Mouse (Mus musculus): ENCODE data around the gene Slc17a2. TPM values are rescaled to one million over a fixed set of nuclear protein-coding genes. Genes with fewer than 3 reads are reported as not detected.

Slc17a2 gene
- polyA plus RNA-seq, 1 experiment = not detected

DNA sequence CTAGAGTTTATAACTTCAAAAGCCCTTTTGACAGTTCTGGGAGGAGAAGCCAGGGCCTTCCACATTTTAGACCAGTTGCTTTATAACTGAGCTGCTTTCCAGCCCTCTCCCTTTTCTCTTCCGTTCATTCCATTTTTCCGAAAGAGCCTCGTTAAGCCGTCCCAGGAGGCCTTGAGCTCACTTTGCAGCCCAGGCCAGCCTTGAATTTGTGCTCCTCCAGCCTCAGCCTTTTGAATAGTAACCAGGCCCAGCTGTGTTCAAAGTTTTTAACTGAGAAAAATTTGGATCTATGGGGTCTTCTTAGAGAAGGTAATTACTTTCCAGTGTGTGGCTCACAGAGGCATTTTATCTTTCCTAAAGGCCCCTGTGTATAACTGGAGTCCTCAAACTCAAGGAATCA, 39.1 kb downstream of the Slc17a2 start:
- TF ChIP-seq GATA1 (IDR thresholded peaks at IDR 0.05; ENCODE audit: low read length) = no peak

DNA sequence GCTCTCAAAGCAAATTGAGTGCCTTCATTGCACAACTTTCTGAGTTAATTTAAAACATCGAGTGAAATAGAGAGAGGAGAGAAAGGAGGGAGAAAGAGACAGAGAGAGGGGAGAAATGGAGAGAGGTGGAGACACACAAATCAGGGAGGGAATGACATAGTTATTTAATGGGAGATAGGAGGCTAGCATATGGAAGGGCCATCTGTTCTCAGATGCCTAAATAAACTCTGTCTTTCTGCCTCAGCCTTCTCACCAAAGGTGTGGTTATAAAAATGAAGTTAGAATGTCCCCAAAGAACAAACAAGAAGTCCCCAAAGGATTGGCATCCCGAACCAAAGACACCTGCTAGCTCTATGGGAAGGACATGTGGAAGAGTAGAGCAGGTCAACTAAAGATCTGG, 42.5 kb downstream of the Slc17a2 start:
- no peak for TF ChIP-seq GATA1 (IDR thresholded peaks at IDR 0.05; ENCODE audit: low read length)

DNA sequence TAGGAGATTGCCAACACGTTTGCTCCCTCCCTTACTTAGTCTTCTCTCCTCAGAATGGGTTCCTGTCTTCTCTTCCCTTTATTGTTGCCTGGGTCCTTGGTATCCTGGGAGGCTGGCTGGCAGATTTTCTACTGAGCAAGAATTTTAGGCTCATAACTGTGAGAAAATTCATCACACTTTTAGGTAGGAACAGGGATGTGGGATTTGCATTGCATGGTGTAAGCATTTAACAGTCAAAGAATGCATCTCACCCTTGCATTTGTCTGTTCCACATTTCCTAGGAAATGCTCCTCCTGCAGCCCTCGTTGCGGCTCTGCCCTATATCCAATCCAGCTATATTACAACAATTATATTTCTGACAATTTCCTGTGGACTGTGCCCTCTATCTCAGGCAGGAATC, 49.6 kb downstream of the Slc17a2 start:
- no peak for TF ChIP-seq GATA1 (IDR thresholded peaks at IDR 0.05; ENCODE audit: low read length)

GRCm38 (mm10) chr13:23861815-23862214, 55.0 kb downstream of the Slc17a2 start:
- no peak for TF ChIP-seq GATA1 (IDR thresholded peaks at IDR 0.05; ENCODE audit: low read length)

GRCm38 (mm10) chr13:23864711-23865110, 57.9 kb downstream of the Slc17a2 start:
- no peak for TF ChIP-seq GATA1 (IDR thresholded peaks at IDR 0.05; ENCODE audit: low read length)

DNA sequence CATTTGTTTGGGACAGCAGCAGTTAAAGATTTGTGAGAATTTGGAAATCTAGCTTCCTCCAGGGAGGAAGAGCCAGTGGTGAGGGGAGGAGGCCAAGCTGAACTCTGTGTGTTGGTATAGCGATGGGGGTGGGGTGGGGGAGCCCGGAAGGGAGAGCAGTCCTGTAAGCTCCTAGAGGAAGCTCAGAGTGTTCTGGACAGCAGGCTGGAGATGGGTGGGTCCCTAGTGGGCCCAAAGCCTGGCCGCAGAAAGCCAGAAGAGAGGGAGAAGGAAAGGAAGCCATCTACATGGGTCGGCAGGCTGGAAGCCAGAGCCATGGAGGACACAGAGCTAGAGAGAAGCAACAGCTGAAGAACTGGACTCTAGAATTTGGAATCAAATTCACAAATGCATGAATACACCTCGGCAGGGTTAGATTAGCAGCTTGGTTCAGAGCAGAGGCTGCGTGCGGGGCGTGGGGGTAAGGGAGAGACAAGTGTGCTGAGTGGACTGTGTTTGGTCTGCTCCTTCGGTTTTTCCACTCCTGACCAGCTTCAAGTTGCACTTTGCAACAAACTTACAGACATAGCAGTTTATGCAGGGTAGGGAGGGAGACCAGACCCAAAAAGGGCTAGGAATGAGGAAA, 59.4 kb downstream of the Slc17a2 start:
- TF ChIP-seq GATA1 (IDR thresholded peaks at IDR 0.05; ENCODE audit: low read length) = no peak

GRCm38 (mm10) chr13:23867000-23867399, 60.2 kb downstream of the Slc17a2 start:
- TF ChIP-seq GATA1 (IDR thresholded peaks at IDR 0.05; ENCODE audit: low read length) = no peak

DNA sequence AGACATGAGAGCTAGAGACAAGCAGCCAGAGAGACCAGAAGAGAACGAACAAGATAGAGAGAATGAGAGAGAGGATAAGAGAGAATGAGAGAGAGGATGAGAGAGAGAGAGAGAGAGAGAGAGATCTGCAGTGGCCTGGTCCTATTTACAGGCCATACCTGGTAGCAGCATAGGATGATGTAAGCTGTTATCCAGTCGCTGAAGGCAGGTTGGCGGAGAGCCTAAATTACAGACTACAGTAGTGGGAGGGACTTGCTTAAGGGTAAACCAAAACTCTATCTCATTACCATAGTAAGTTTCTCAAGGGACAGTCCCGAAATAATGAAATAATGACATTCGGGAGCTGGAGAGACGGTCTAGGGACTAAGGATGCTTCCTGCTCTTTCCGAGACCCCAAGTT, 60.6 kb downstream of the Slc17a2 start, which contains the start of gene Slc17a1:
Gene Slc17a1, plus strand, starts transcription at position 346 of the 400 bp plus-strand sequence.
- TF ChIP-seq GATA1 (IDR thresholded peaks at IDR 0.05; ENCODE audit: low read length) = no peak

- no peak for TF ChIP-seq GATA1 (IDR thresholded peaks at IDR 0.05; ENCODE audit: low read length)
These were observed 62.2 kb downstream of the Slc17a2 start for GRCm38 (mm10) chr13:23868790-23869533.

GRCm38 (mm10) chr13:23869996-23870395, 63.2 kb downstream of the Slc17a2 start:
- no peak for TF ChIP-seq GATA1 (IDR thresholded peaks at IDR 0.05; ENCODE audit: low read length)

DNA sequence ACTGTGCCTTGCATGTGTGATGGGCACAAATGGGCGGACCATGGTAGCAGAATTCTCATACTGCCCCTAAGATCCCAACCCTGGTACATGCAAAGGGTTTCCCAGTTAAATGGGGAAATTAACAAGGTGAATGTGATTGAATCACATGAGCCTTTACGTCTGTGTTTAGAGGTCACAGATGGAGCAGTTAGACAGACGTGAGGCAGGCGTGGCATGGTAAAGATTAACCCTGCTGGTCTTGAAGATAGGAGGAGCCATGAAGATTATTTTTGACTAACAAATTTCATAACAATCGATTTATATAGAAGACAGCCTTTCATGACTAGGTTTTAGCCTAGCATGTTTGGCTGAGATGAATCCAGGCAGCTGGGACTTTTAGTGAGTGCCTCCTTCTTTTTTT, 66.3 kb downstream of the Slc17a2 start:
- TF ChIP-seq GATA1 (IDR thresholded peaks at IDR 0.05; ENCODE audit: low read length) = no peak

Other genes starting within 250 kb of the Slc17a2 start
- gene Hist1h3e, start 244.6 kb upstream of the Slc17a2 start, polyA plus RNA-seq (2012) = 11.7 and 13.1 TPM in 2 replicates
- 18.2 and 26.0 TPM in 2 replicates for gene Hist1h2ae, start 235.8 kb upstream of the Slc17a2 start, polyA plus RNA-seq (2012)
- 21.9 and 32.9 TPM in 2 replicates for gene Hist1h2bg, start 235.6 kb upstream of the Slc17a2 start, polyA plus RNA-seq (2012)
- gene Hist1h2bf, start 232.8 kb upstream of the Slc17a2 start, polyA plus RNA-seq (2012) = 8.5 and 12.9 TPM in 2 replicates
- gene Hist1h2ad, start 232.6 kb upstream of the Slc17a2 start, polyA plus RNA-seq (2012) = 1.8 and 6.5 TPM in 2 replicates
- 3.8 and 4.0 TPM in 2 replicates for gene Hist1h3d, start 231.2 kb upstream of the Slc17a2 start, polyA plus RNA-seq (2012)
- 22.9 and 29.6 TPM in 2 replicates for gene Hist1h4d, start 225.4 kb upstream of the Slc17a2 start, polyA plus RNA-seq (2012)
- gene Hist1h2be, start 185.9 kb upstream of the Slc17a2 start, polyA plus RNA-seq (2012) = 0.92 and 1.2 TPM in 2 replicates
- 5.9 and 7.2 TPM in 2 replicates for gene Hist1h1e, start 184.4 kb upstream of the Slc17a2 start, polyA plus RNA-seq (2012)
- 1.0 and 2.0 TPM in 2 replicates for gene Hist1h2ac, start 123.0 kb upstream of the Slc17a2 start, polyA plus RNA-seq (2012)
- 16.7 and 25.9 TPM in 2 replicates for gene Hist1h2bc, start 122.8 kb upstream of the Slc17a2 start, polyA plus RNA-seq (2012)
- not detected in 2 replicates for gene Hist1h1t, start 111.2 kb upstream of the Slc17a2 start, polyA plus RNA-seq (2012)
- 4.1 and 4.5 TPM in 2 replicates for gene Hist1h4c, start 108.5 kb upstream of the Slc17a2 start, polyA plus RNA-seq (2012)
- gene Hfe, start 96.1 kb upstream of the Slc17a2 start, polyA plus RNA-seq (2012) = not detected in 2 replicates
- gene Hist1h1c, start 68.2 kb upstream of the Slc17a2 start, polyA plus RNA-seq (2012) = 32.4 and 36.9 TPM in 2 replicates
- 12.2 and 13.4 TPM in 2 replicates for gene Hist1h3c, start 61.4 kb upstream of the Slc17a2 start, polyA plus RNA-seq (2012)
- 6.6 and 10.7 TPM in 2 replicates for gene Hist1h2bb, start 60.3 kb upstream of the Slc17a2 start, polyA plus RNA-seq (2012)
- 30.3 and 45.7 TPM in 2 replicates for gene Hist1h2ab, start 55.9 kb upstream of the Slc17a2 start, polyA plus RNA-seq (2012)
- gene Hist1h3b, start 54.7 kb upstream of the Slc17a2 start, polyA plus RNA-seq (2012) = 11.4 and 12.4 TPM in 2 replicates
- 9.0 and 10.6 TPM in 2 replicates for gene Hist1h4b, start 50.0 kb upstream of the Slc17a2 start, polyA plus RNA-seq (2012)
- 31.9 and 40.7 TPM in 2 replicates for gene Hist1h4a, start 45.8 kb upstream of the Slc17a2 start, polyA plus RNA-seq (2012)
- gene Hist1h3a, start 44.6 kb upstream of the Slc17a2 start, polyA plus RNA-seq (2012) = 3.9 and 6.7 TPM in 2 replicates
- gene Hist1h1a, start 43.3 kb upstream of the Slc17a2 start, polyA plus RNA-seq (2012) = 0.33 and 1.8 TPM in 2 replicates
- not detected in 2 replicates for gene Trim38, start 37.1 kb upstream of the Slc17a2 start, polyA plus RNA-seq (2012)
- not detected in 2 replicates for gene Slc17a3, start 32.4 kb downstream of the Slc17a2 start, polyA plus RNA-seq (2012)
- gene Slc17a1, start 60.8 kb downstream of the Slc17a2 start, polyA plus RNA-seq (2012) = not detected in 2 replicates
- not detected in 2 replicates for gene Slc17a4, start 108.0 kb downstream of the Slc17a2 start, polyA plus RNA-seq (2012)
- not detected in 2 replicates for gene Hist1h2ba, start 127.2 kb downstream of the Slc17a2 start, polyA plus RNA-seq (2012)
- not detected in 2 replicates for gene Hist1h2aa, start 127.5 kb downstream of the Slc17a2 start, polyA plus RNA-seq (2012)
- not detected in 2 replicates for gene Scgn, start 184.2 kb downstream of the Slc17a2 start, polyA plus RNA-seq (2012)